Mouse (Mus musculus): ENCODE measurements around the gene 2410015M20Rik. TPM values are rescaled to one million over a fixed set of nuclear protein-coding genes. Genes with fewer than 3 reads are reported as not detected.

2410015M20Rik gene
- polyA plus RNA-seq, 2 experiments: 84.4 to 183 TPM

- Histone ChIP-seq H3K36me3 (replicated peaks; ENCODE audit: control insufficient read depth, insufficient read depth, low read depth) (peaks cover 61% of the 10 kb centered on the region), H3K4me2 (ENCODE audit: low read depth) (peak within 1 kb of the TSS; percentile 92), H3K9me3 (ENCODE audit: control insufficient read depth, low read length) (no peaks in the 10 kb centered on the region), H3K27me3 (ENCODE audit: control insufficient read depth, insufficient read depth, low read length) (no peaks in the 10 kb centered on the region), H3K4me1 (replicated peaks; ENCODE audit: control insufficient read depth in 2 of 2, insufficient read depth in 2 of 2, low read length in 1 of 2) (peaks cover 14 to 29% of the 10 kb centered on the region in 2 experiments), H3K4me3 (ENCODE audit: insufficient read depth in 1 of 2, low read depth in 2 of 2, low read length in 2 of 2) (peak within 1 kb of the TSS; percentile 77 to 100), H3K27ac (peak within 1 kb of the TSS; percentile 86), H3K9ac (replicated peaks) (peak within 1 kb of the TSS; percentile 88)
- TF ChIP-seq EP300 (IDR thresholded peaks at IDR 0.05; ENCODE audit: low read depth): no peak
- no peak; the same call in 1 of the 2 replicates for TF ChIP-seq CTCF (IDR thresholded peaks at IDR 0.05; ENCODE audit: low read depth)
- DNase-seq (ENCODE audit: low read depth in 3 of 3, low spot score in 3 of 3) (peak; percentile 94 to 96 (median 96)), ATAC-seq (ENCODE audit: insufficient read depth) (peak; percentile 93)
- WGBS (ENCODE audit: insufficient replicate concordance): under 1% methylated on average over 96 of the region's 101 CpGs
Measured at GRCm38 (mm10) chr17:56584257-56585130, 25.1 kb downstream of the 2410015M20Rik start, which contains the start of the genes Safb2 and Safb. TSS of gene Safb2 (minus strand) at chr17:56584585. TSS of gene Safb (plus strand) at chr17:56584825.

- Histone ChIP-seq H3K4me1 (replicated peaks; ENCODE audit: control insufficient read depth in 2 of 2, insufficient read depth in 2 of 2, low read length in 1 of 2) (peaks cover 14 to 29% of the 10 kb centered on the region in 2 experiments), H3K36me3 (replicated peaks; ENCODE audit: control insufficient read depth, insufficient read depth, low read depth) (peaks cover 61% of the 10 kb centered on the region), H3K9me3 (ENCODE audit: control insufficient read depth, low read length) (no peaks in the 10 kb centered on the region), H3K27me3 (ENCODE audit: control insufficient read depth, insufficient read depth, low read length) (no peaks in the 10 kb centered on the region), H3K4me3 (ENCODE audit: insufficient read depth in 1 of 2, low read depth in 2 of 2, low read length in 2 of 2) (peak overlapping the region; percentile 77 to 92), H3K27ac (peak overlapping the region; percentile 86), H3K4me2 (ENCODE audit: low read depth) (peak overlapping the region; percentile 92), H3K9ac (replicated peaks) (peak overlapping the region; percentile 87)
- WGBS (ENCODE audit: insufficient replicate concordance): under 1% methylated on average over 33 of the region's 33 CpGs
- no peak for ATAC-seq (ENCODE audit: insufficient read depth)
- DNase-seq (ENCODE audit: low read depth in 3 of 3, low spot score in 3 of 3): peak; percentile 23 to 44 (median 35)
- TF ChIP-seq EP300 (IDR thresholded peaks at IDR 0.05; ENCODE audit: low read depth) (no peak), CTCF (IDR thresholded peaks at IDR 0.05; ENCODE audit: low read depth) (no peak)
Measured at GRCm38 (mm10) chr17:56583611-56584256, 25.8 kb downstream of the 2410015M20Rik start.

- Histone ChIP-seq H3K27me3 (ENCODE audit: control insufficient read depth, insufficient read depth, low read length) (no peaks in the 10 kb centered on the region), H3K4me3 (ENCODE audit: insufficient read depth in 1 of 2, low read depth in 2 of 2, low read length in 2 of 2) (peak overlapping the region; percentile 77 to 92), H3K9me3 (ENCODE audit: control insufficient read depth, low read length) (no peaks in the 10 kb centered on the region), H3K4me2 (ENCODE audit: low read depth) (peak overlapping the region; percentile 92), H3K27ac (peak overlapping the region; percentile 86), H3K36me3 (replicated peaks; ENCODE audit: control insufficient read depth, insufficient read depth, low read depth) (peaks cover 61% of the 10 kb centered on the region), H3K4me1 (replicated peaks; ENCODE audit: control insufficient read depth in 2 of 2, insufficient read depth in 2 of 2, low read length in 1 of 2) (peaks cover 14 to 29% of the 10 kb centered on the region in 2 experiments), H3K9ac (replicated peaks) (peak overlapping the region; percentile 87)
- WGBS (ENCODE audit: insufficient replicate concordance): 58% methylated on average over 1 of the region's 1 CpGs
- DNase-seq (ENCODE audit: low read depth in 3 of 3, low spot score in 3 of 3) (no peak), ATAC-seq (ENCODE audit: insufficient read depth) (no peak)
- no peak for TF ChIP-seq EP300 (IDR thresholded peaks at IDR 0.05; ENCODE audit: low read depth)
- TF ChIP-seq CTCF (IDR thresholded peaks at IDR 0.05; ENCODE audit: low read depth): no peak
Measured at GRCm38 (mm10) chr17:56583071-56583470, 26.5 kb downstream of the 2410015M20Rik start.

- no peak overlapping the region for H3K4me3 ChIP-seq (ENCODE audit: insufficient read depth in 1 of 2, low read depth in 2 of 2, low read length in 2 of 2)
- no peak overlapping the region for H3K4me2 ChIP-seq (ENCODE audit: low read depth)
- ATAC-seq (ENCODE audit: insufficient read depth) (no peak), DNase-seq (ENCODE audit: low read depth in 3 of 3, low spot score in 3 of 3) (no peak)
- H3K9ac ChIP-seq (replicated peaks): no peak overlapping the region
- H3K4me1 ChIP-seq (replicated peaks; ENCODE audit: control insufficient read depth in 2 of 2, insufficient read depth in 2 of 2, low read length in 1 of 2): peaks cover 0 to 4% of the 10 kb centered on the region in 2 experiments; a peak in 1 of 4 replicates
- no peak overlapping the region for H3K27ac ChIP-seq
- peaks cover 85% of the 10 kb centered on the region for H3K36me3 ChIP-seq (replicated peaks; ENCODE audit: control insufficient read depth, insufficient read depth, low read depth)
- 80% methylated on average over 3 of the region's 3 CpGs for WGBS (ENCODE audit: insufficient replicate concordance)
- H3K27me3 ChIP-seq (ENCODE audit: control insufficient read depth, insufficient read depth, low read length): no peaks in the 10 kb centered on the region
- TF ChIP-seq CTCF (IDR thresholded peaks at IDR 0.05; ENCODE audit: low read depth) (no peak), EP300 (IDR thresholded peaks at IDR 0.05; ENCODE audit: low read depth) (no peak)
- H3K9me3 ChIP-seq (ENCODE audit: control insufficient read depth, low read length): no peaks in the 10 kb centered on the region
Measured at GRCm38 (mm10) chr17:56572939-56573338, 36.6 kb downstream of the 2410015M20Rik start.

GRCm38 (mm10) chr17:56572154-56572553 lies 37.4 kb downstream of the 2410015M20Rik start:
- 88% methylated on average over 1 of the region's 1 CpGs for whole genome bisulfite sequencing (ENCODE audit: insufficient replicate concordance)
- ATAC-seq (ENCODE audit: insufficient read depth): no peak
- Histone ChIP-seq H3K9me3 (ENCODE audit: control insufficient read depth, low read length) (no peaks in the 10 kb centered on the region), H3K4me1 (replicated peaks; ENCODE audit: control insufficient read depth in 2 of 2, insufficient read depth in 2 of 2, low read length in 1 of 2) (peaks cover 0 to 4% of the 10 kb centered on the region in 2 experiments; a peak in 1 of 4 replicates), H3K36me3 (replicated peaks; ENCODE audit: control insufficient read depth, insufficient read depth, low read depth) (peaks cover 85% of the 10 kb centered on the region), H3K4me2 (ENCODE audit: low read depth) (no peak overlapping the region), H3K9ac (replicated peaks) (no peak overlapping the region), H3K27ac (no peak overlapping the region), H3K27me3 (ENCODE audit: control insufficient read depth, insufficient read depth, low read length) (no peaks in the 10 kb centered on the region), H3K4me3 (ENCODE audit: insufficient read depth in 1 of 2, low read depth in 2 of 2, low read length in 2 of 2) (no peak overlapping the region)
- TF ChIP-seq EP300 (IDR thresholded peaks at IDR 0.05; ENCODE audit: low read depth) (no peak), CTCF (IDR thresholded peaks at IDR 0.05; ENCODE audit: low read depth) (no peak)
- no peak for DNase-seq (ENCODE audit: low read depth in 3 of 3, low spot score in 3 of 3)

Measured in liver, embryonic 14.5 days (tissue).